Mouse (Mus musculus) hindbrain, embryonic 16.5 days (tissue): ENCODE data around the gene Mmp19. TPM values are rescaled to one million over a fixed set of nuclear protein-coding genes. Genes with fewer than 3 reads are reported as not detected.

Experiments used
- ATAC-seq: fragments of 200-750 bp; cut with Nextera tagmentation; 2 replicates; pipeline ENCODE4 v1.8.0; 2017; ENCODE audit warnings: moderate TSS enrichment, moderate library complexity
- H3K27ac ChIP-seq: fragments of 300-500 bp; sonication (generic); 2 replicates; pipeline ENCODE4 v1.5.1; 2014; ENCODE audit warnings: low read depth, mild to moderate bottlenecking, control low read depth, low read length, moderate library complexity
- H3K27me3 ChIP-seq: fragments of 300-500 bp; sonication (generic); replicated peaks from 2 replicates; pipeline ENCODE4 v1.6.1; 2014; ENCODE audit warnings: low read length; ENCODE audit not compliant: control insufficient read depth, insufficient read depth
- H3K36me3 ChIP-seq: fragments of 300-500 bp; sonication (generic); 2 replicates; pipeline ENCODE4 v1.6.1; 2014; ENCODE audit warnings: mild to moderate bottlenecking, low read length, moderate library complexity, mixed read lengths; ENCODE audit not compliant: control insufficient read depth, insufficient read depth
- H3K4me1 ChIP-seq: fragments of 300-500 bp; sonication (generic); 2 replicates; pipeline ENCODE4 v1.6.1; 2014; ENCODE audit warnings: low read depth, low read length; ENCODE audit not compliant: control insufficient read depth, insufficient read depth
- H3K4me2 ChIP-seq: fragments of 300-500 bp; sonication (generic); 2 replicates; pipeline ENCODE4 v1.6.1; 2014; ENCODE audit warnings: mild to moderate bottlenecking, low read length, control low read depth, moderate library complexity
- H3K4me3 ChIP-seq: fragments of 300-500 bp; sonication (generic); 2 replicates; pipeline ENCODE4 v1.5.1; 2014; ENCODE audit warnings: mild to moderate bottlenecking, low read length, control low read depth, moderate library complexity
- H3K9ac ChIP-seq: fragments of 300-500 bp; sonication (generic); 2 replicates; pipeline ENCODE4 v1.6.1; 2014; ENCODE audit warnings: low read depth, mild to moderate bottlenecking, control low read depth, low read length, moderate library complexity
- H3K9me3 ChIP-seq: fragments of 300-500 bp; sonication (generic); 2 replicates; pipeline ENCODE4 v1.6.1; 2014; ENCODE audit warnings: mild to moderate bottlenecking, low read length, moderate library complexity; ENCODE audit not compliant: control insufficient read depth
- WGBS: fragments of 180-500 bp; shearing (Covaris S2); extraction: QIAGEN DNeasy Blood & Tissue Kit; methylation state at CpG from one replicate; pipeline ENCODE4 v1.1.7; 2014; 5-methylcytosine and 5-hydroxymethylcytosine counted together
- polyA plus RNA-seq: library from polyadenylated mRNA; unstranded; fragments of >200 nt; fragmentation: Nextera tagmentation; extraction: Ambion mirVana; gene quantifications from 2 replicates; pipeline ENCODE4 v1.2.1, GENCODE M21; 2015

Mmp19 gene
- polyA plus RNA-seq, 1 experiment from 2014 or later, result 0.45 TPM

- Histone ChIP-seq H3K4me1 (no peaks in the 10 kb centered on the region), H3K9ac (no peak overlapping the region), H3K4me2 (no peak overlapping the region), H3K36me3 (no peaks in the 10 kb centered on the region), H3K27me3 (no peaks in the 10 kb centered on the region), H3K4me3 (no peak overlapping the region), H3K27ac (no peak overlapping the region), H3K9me3 (no peaks in the 10 kb centered on the region)
- 94% methylated on average over 5 of the region's 5 CpGs for WGBS
- ATAC-seq, result no peak
These were observed 3.7 kb downstream of the Mmp19 start for GRCm38 (mm10) chr10:128794391-128794790.

- WGBS, result 89% methylated on average over 3 of the region's 3 CpGs
- Histone ChIP-seq H3K4me2 (no peak overlapping the region), H3K36me3 (peaks cover 6% of the 10 kb centered on the region; the same call in 1 of the 2 replicates), H3K4me1 (no peaks in the 10 kb centered on the region), H3K27ac (no peak overlapping the region), H3K9ac (no peak overlapping the region), H3K27me3 (no peaks in the 10 kb centered on the region), H3K9me3 (no peaks in the 10 kb centered on the region), H3K4me3 (no peak overlapping the region)
- ATAC-seq, result no peak
These were observed 4.9 kb downstream of the Mmp19 start for GRCm38 (mm10) chr10:128795581-128795980.

- H3K27me3 ChIP-seq, result no peaks in the 10 kb centered on the region
- 95% methylated on average over 8 of the region's 8 CpGs for WGBS
- H3K4me3 ChIP-seq, result no peak overlapping the region
- no peak overlapping the region for H3K9ac ChIP-seq
- H3K4me2 ChIP-seq, result no peak overlapping the region
- H3K36me3 ChIP-seq, result peaks cover 6% of the 10 kb centered on the region; the same call in 1 of the 2 replicates
- no peaks in the 10 kb centered on the region for H3K9me3 ChIP-seq
- H3K27ac ChIP-seq, result no peak overlapping the region
- H3K4me1 ChIP-seq, result peaks cover 7% of the 10 kb centered on the region
- no peak for ATAC-seq
These were observed 8.0 kb downstream of the Mmp19 start for GRCm38 (mm10) chr10:128798676-128799075.

GRCm38 (mm10) chr10:128801981-128802495 is 11.3 kb downstream of the Mmp19 start:
- H3K9ac ChIP-seq, result no peak overlapping the region; the same call in 1 of the 2 replicates
- WGBS, result 92% methylated on average over 16 of the region's 16 CpGs
- H3K4me2 ChIP-seq, result no peak overlapping the region
- no peaks in the 10 kb centered on the region for H3K27me3 ChIP-seq
- no peak overlapping the region for H3K4me3 ChIP-seq
- peaks cover 18% of the 10 kb centered on the region for H3K4me1 ChIP-seq
- H3K27ac ChIP-seq, result no peak overlapping the region
- H3K36me3 ChIP-seq, result peaks cover 6% of the 10 kb centered on the region; the same call in 1 of the 2 replicates
- no peak for ATAC-seq
- H3K9me3 ChIP-seq, result no peaks in the 10 kb centered on the region

GRCm38 (mm10) chr10:128802956-128803355 is 12.2 kb downstream of the Mmp19 start:
- Histone ChIP-seq H3K27ac (no peak overlapping the region; the same call in 1 of the 2 replicates), H3K4me3 (peak overlapping the region; percentile 58), H3K36me3 (peaks cover 6% of the 10 kb centered on the region; the same call in 1 of the 2 replicates), H3K9ac (no peak overlapping the region), H3K9me3 (no peaks in the 10 kb centered on the region), H3K4me1 (peaks cover 27% of the 10 kb centered on the region), H3K27me3 (no peaks in the 10 kb centered on the region), H3K4me2 (peak overlapping the region; percentile 90)
- whole genome bisulfite sequencing, result 52% methylated on average over 4 of the region's 4 CpGs
- ATAC-seq, result no peak

- peak overlapping the region; percentile 90 for H3K4me2 ChIP-seq
- H3K9me3 ChIP-seq, result no peaks in the 10 kb centered on the region
- peaks cover 31% of the 10 kb centered on the region for H3K4me1 ChIP-seq
- peak overlapping the region; percentile 77 for H3K9ac ChIP-seq
- ATAC-seq, result no peak
- H3K27ac ChIP-seq, result peak overlapping the region; percentile 94
- peaks cover 6% of the 10 kb centered on the region; the same call in 1 of the 2 replicates for H3K36me3 ChIP-seq
- H3K27me3 ChIP-seq, result no peaks in the 10 kb centered on the region
- peak overlapping the region; percentile 58 for H3K4me3 ChIP-seq
- 19% methylated on average over 6 of the region's 6 CpGs for WGBS
These were observed 12.7 kb downstream of the Mmp19 start for GRCm38 (mm10) chr10:128803361-128803760.

GRCm38 (mm10) chr10:128803771-128804270 is 13.1 kb downstream of the Mmp19 start, which contains the start of gene Dnajc14:
Gene Dnajc14 (plus strand): TSS chr10:128804062.
- H3K36me3 ChIP-seq, result peaks cover 6% of the 10 kb centered on the region; the same call in 1 of the 2 replicates
- H3K4me3 ChIP-seq, result peak within 1 kb of the TSS; percentile 58
- WGBS, result under 1% methylated on average over 14 of the region's 14 CpGs
- H3K4me2 ChIP-seq, result peak within 1 kb of the TSS; percentile 90
- H3K4me1 ChIP-seq, result peaks cover 36% of the 10 kb centered on the region
- H3K9me3 ChIP-seq, result no peaks in the 10 kb centered on the region
- peak within 1 kb of the TSS; percentile 94 for H3K27ac ChIP-seq
- H3K9ac ChIP-seq, result peak within 1 kb of the TSS; percentile 77
- H3K27me3 ChIP-seq, result no peaks in the 10 kb centered on the region
- peak; percentile 21 for ATAC-seq

- Histone ChIP-seq H3K4me1 (peaks cover 42% of the 10 kb centered on the region), H3K27ac (peak within 1 kb of the TSS; percentile 94), H3K9ac (peak within 1 kb of the TSS; percentile 77), H3K9me3 (no peaks in the 10 kb centered on the region), H3K36me3 (peaks cover 6% of the 10 kb centered on the region; the same call in 1 of the 2 replicates), H3K27me3 (no peaks in the 10 kb centered on the region), H3K4me3 (peak within 1 kb of the TSS; percentile 58), H3K4me2 (peak within 1 kb of the TSS; percentile 90)
- peak; percentile 71 for ATAC-seq
- under 1% methylated on average over 27 of the region's 28 CpGs for WGBS
These were observed 13.8 kb downstream of the Mmp19 start, which contains the start of gene Tmem198b for GRCm38 (mm10) chr10:128804271-128805091. Gene Tmem198b (minus strand): TSS chr10:128804370.
